Mouse (Mus musculus) heart, embryonic 14.5 days (tissue): ENCODE measurements around the gene Bub3. TPM values are rescaled to one million over a fixed set of nuclear protein-coding genes. Genes with fewer than 3 reads are reported as not detected.

Experiments used
- ATAC-seq: fragments of 200-750 bp; cut with Nextera tagmentation; 2 replicates; pipeline ENCODE4 v1.8.0; 2017; ENCODE audit warnings: low read depth, moderate TSS enrichment; ENCODE audit not compliant: insufficient number of reproducible peaks, insufficient read depth, low FRiP score
- H3K27ac ChIP-seq, 2 experiments: fragments of 200-500 bp in 1 of 2; fragments of 300-500 bp in 1 of 2; sonication (generic) in 1 of 2; replicated peaks in 1 of 2; 2 replicates each; pipeline ENCODE4 v1.5.1; 2012 to 2014; ENCODE audit warnings: low read depth in 2 of 2, low read length in 2 of 2, control low read depth in 1 of 2, mild to moderate bottlenecking in 1 of 2, mixed read lengths in 1 of 2; ENCODE audit not compliant: control insufficient read depth in 1 of 2, insufficient read depth in 1 of 2
- H3K27me3 ChIP-seq: fragments of 300-500 bp; sonication (generic); 2 replicates; pipeline ENCODE4 v1.6.1; 2014; ENCODE audit warnings: mild to moderate bottlenecking, low read length, control low read depth; ENCODE audit not compliant: control insufficient read depth, insufficient read depth
- H3K36me3 ChIP-seq: fragments of 300-500 bp; sonication (generic); 2 replicates; pipeline ENCODE4 v1.6.1; 2014; ENCODE audit warnings: mild to moderate bottlenecking, control low read depth, low read length, mixed read lengths; ENCODE audit not compliant: control insufficient read depth, insufficient read depth
- H3K4me1 ChIP-seq, 2 experiments: fragments of 200-500 bp in 1 of 2; fragments of 300-500 bp in 1 of 2; sonication (generic) in 1 of 2; 2 replicates each; pipeline ENCODE4 v1.6.1; 2012 to 2014; ENCODE audit warnings: low read length in 2 of 2, control low read depth in 1 of 2, mixed read lengths in 1 of 2; ENCODE audit not compliant: control insufficient read depth in 2 of 2, insufficient read depth in 2 of 2
- H3K4me2 ChIP-seq: fragments of 300-500 bp; sonication (generic); 2 replicates; pipeline ENCODE4 v1.6.1; 2014; ENCODE audit warnings: mild to moderate bottlenecking, low read length
- H3K4me3 ChIP-seq, 2 experiments: fragments of 200-500 bp in 1 of 2; fragments of 300-500 bp in 1 of 2; sonication (generic) in 1 of 2; 2 replicates each; pipeline ENCODE4 v1.5.1; 2012 to 2014; ENCODE audit warnings: low read length in 2 of 2, mild to moderate bottlenecking in 2 of 2, control low read depth in 1 of 2, low read depth in 1 of 2, moderate library complexity in 1 of 2; ENCODE audit not compliant: control insufficient read depth in 1 of 2, insufficient read depth in 1 of 2
- H3K9ac ChIP-seq: fragments of 300-500 bp; sonication (generic); 2 replicates; pipeline ENCODE4 v1.6.1; 2014; ENCODE audit warnings: mild to moderate bottlenecking, low read length
- H3K9me3 ChIP-seq: fragments of 300-500 bp; sonication (generic); 2 replicates; pipeline ENCODE4 v1.6.1; 2016; ENCODE audit warnings: low read length, control low read depth; ENCODE audit not compliant: control insufficient read depth
- WGBS: fragments of 180-500 bp; shearing (Covaris S2); extraction: QIAGEN DNeasy Blood & Tissue Kit; methylation state at CpG from one replicate; pipeline ENCODE4 v1.1.7; 2014; 5-methylcytosine and 5-hydroxymethylcytosine counted together
- polyA plus RNA-seq: library from polyadenylated mRNA; unstranded; fragments of >200 nt; fragmentation: Nextera tagmentation; extraction: Ambion mirVana; gene quantifications from 2 replicates; pipeline ENCODE4 v1.2.1, GENCODE M21; 2014

Bub3 gene
- polyA plus RNA-seq, 1 experiment from 2014 or later, result 121 TPM

DNA sequence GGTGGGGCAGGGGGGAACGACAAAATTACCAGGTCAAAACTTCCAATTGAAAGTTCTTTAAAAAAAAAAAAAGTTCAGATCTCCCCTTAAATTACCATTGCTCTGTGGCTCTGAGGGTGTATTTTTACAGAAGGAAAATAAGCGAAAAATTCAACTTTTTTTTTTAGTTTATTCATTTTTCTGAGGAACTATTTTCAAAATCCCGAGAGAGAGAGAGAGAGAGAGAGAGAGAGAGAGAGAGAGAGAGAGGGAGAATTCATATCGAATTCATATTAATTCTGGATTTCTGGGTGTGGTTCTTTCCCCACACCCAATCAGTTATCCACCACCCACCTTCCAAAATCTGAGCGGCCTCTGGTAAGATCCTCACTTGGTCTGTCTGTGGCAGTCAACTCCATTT lies 15.2 kb upstream of the Bub3 start:
- no peak overlapping the region for H3K4me3 ChIP-seq
- WGBS, result 3% methylated on average over 5 of the region's 5 CpGs
- H3K27ac ChIP-seq, result no peak overlapping the region
- H3K36me3 ChIP-seq, result no peaks in the 10 kb centered on the region
- no peak overlapping the region for H3K4me2 ChIP-seq
- H3K9ac ChIP-seq, result no peak overlapping the region
- peaks cover 98% of the 10 kb centered on the region for H3K27me3 ChIP-seq
- no peaks in the 10 kb centered on the region for H3K9me3 ChIP-seq
- no peak for ATAC-seq
- peaks cover 6 to 25% of the 10 kb centered on the region in 2 experiments; a peak in 3 of 4 replicates for H3K4me1 ChIP-seq

- Histone ChIP-seq H3K4me3 (no peak overlapping the region), H3K27me3 (peaks cover 98% of the 10 kb centered on the region), H3K4me1 (peaks cover 6 to 25% of the 10 kb centered on the region in 2 experiments; a peak in 3 of 4 replicates), H3K27ac (no peak overlapping the region), H3K4me2 (no peak overlapping the region), H3K9ac (no peak overlapping the region), H3K36me3 (no peaks in the 10 kb centered on the region), H3K9me3 (no peaks in the 10 kb centered on the region)
- 4% methylated on average over 13 of the region's 13 CpGs for WGBS
- no peak for ATAC-seq
Measured at GRCm38 (mm10) chr7:131545701-131546385, 14.2 kb upstream of the Bub3 start.

DNA sequence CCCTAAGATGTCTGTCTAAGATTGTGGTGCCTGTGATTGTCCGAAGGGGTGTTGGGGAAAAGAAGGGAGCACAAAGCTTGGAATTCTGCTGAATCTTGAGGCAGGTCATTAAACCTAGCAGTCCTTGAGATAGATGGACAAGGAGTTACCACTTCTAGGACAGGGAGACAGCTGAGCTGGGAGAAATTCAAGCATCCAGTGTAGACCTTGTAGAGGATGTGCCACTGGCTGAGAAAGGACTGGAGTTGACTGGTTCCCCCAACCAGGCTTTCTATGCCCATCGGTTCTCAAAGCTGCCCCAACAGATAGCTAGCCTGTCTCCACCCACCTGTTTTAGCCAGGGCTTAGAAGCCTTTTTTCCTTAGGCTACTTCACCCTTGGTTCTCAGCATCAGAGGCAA lies 13.6 kb upstream of the Bub3 start:
- H3K9me3 ChIP-seq, result no peaks in the 10 kb centered on the region
- H3K9ac ChIP-seq, result no peak overlapping the region
- 6% methylated on average over 2 of the region's 2 CpGs for WGBS
- no peaks in the 10 kb centered on the region for H3K36me3 ChIP-seq
- H3K27me3 ChIP-seq, result peaks cover 98% of the 10 kb centered on the region
- H3K4me2 ChIP-seq, result no peak overlapping the region
- no peak for ATAC-seq
- H3K4me3 ChIP-seq, result no peak overlapping the region
- no peak overlapping the region for H3K27ac ChIP-seq
- peaks cover 6 to 25% of the 10 kb centered on the region in 2 experiments; a peak in 3 of 4 replicates for H3K4me1 ChIP-seq

DNA sequence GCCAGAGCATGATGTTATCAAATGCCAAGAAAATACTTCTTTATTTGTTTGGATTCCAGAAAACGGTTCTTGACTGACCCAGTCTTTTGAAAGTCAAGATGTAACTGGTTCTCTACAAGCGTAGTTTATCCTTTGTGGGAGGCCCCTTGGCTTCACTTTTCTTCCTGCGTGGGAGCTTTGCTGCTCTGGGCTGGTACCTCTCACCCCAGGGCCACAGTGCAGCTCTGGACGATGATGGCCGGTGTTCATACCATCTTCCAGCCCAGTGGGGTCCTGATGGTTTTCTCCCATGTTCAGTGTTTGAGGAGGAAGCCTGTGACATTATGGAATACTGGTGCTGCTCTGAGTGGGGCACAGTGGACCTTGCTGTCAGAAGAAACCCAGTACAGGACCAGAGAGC lies 12.5 kb upstream of the Bub3 start:
- no peaks in the 10 kb centered on the region for H3K9me3 ChIP-seq
- H3K27ac ChIP-seq, result no peak overlapping the region
- 4% methylated on average over 5 of the region's 5 CpGs for WGBS
- H3K4me1 ChIP-seq, result peaks cover 3 to 18% of the 10 kb centered on the region in 2 experiments; a peak in 3 of 4 replicates
- H3K4me3 ChIP-seq, result no peak overlapping the region
- peaks cover 98% of the 10 kb centered on the region for H3K27me3 ChIP-seq
- H3K36me3 ChIP-seq, result no peaks in the 10 kb centered on the region
- no peak overlapping the region for H3K4me2 ChIP-seq
- ATAC-seq, result no peak
- no peak overlapping the region for H3K9ac ChIP-seq

DNA sequence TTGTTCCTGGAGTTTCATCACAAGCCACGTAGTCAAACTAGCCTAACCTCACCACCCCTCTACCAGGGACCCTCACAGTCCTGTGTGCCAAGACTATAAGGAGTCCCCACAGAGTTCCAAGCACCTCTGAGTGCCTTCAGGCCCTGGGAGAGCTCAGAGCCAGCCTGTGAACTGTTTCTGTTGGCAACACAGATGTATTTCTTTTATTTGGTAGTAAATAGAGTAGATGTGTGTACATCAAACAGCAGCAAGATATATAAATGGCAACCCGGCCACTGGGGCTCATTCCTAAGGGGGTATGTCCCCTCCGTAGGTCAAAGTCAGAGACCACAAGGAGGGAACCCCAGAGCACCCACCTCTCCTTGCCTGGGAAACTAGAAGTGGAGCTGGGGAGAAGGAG lies 11.5 kb upstream of the Bub3 start, which contains the start of gene Hmx2:
Gene Hmx2, plus strand, starts transcription at position 301 of the 400 bp plus-strand sequence.
- no peak for ATAC-seq
- no peak within 1 kb of the TSS for H3K4me2 ChIP-seq
- peaks cover 98% of the 10 kb centered on the region for H3K27me3 ChIP-seq
- H3K9me3 ChIP-seq, result no peaks in the 10 kb centered on the region
- no peak within 1 kb of the TSS for H3K27ac ChIP-seq
- no peak within 1 kb of the TSS for H3K4me3 ChIP-seq
- peaks cover 0 to 9% of the 10 kb centered on the region in 2 experiments; a peak in 3 of 4 replicates for H3K4me1 ChIP-seq
- no peak within 1 kb of the TSS for H3K9ac ChIP-seq
- no peaks in the 10 kb centered on the region for H3K36me3 ChIP-seq
- 0% methylated on average over 3 of the region's 3 CpGs for WGBS

- H3K36me3 ChIP-seq, result no peaks in the 10 kb centered on the region
- ATAC-seq, result no peak
- WGBS, result 3% methylated on average over 4 of the region's 4 CpGs
Measured at GRCm38 (mm10) chr7:131551471-131551870, 8.6 kb upstream of the Bub3 start.

GRCm38 (mm10) chr7:131551931-131552741 lies 7.9 kb upstream of the Bub3 start:
- ATAC-seq, result no peak
- Histone ChIP-seq H3K27me3 (peaks cover 98% of the 10 kb centered on the region), H3K9ac (no peak overlapping the region), H3K4me2 (no peak overlapping the region), H3K4me1 (peaks cover 4 to 17% of the 10 kb centered on the region in 2 experiments; a peak in 3 of 4 replicates), H3K36me3 (no peaks in the 10 kb centered on the region), H3K9me3 (no peaks in the 10 kb centered on the region), H3K27ac (no peak overlapping the region), H3K4me3 (no peak overlapping the region)
- WGBS, result 1% methylated on average over 42 of the region's 42 CpGs

More at GRCm38 (mm10) chr7:131551471-131551870, 8.6 kb upstream of the Bub3 start:
- Histone ChIP-seq H3K4me1 (peaks cover 4 to 17% of the 10 kb centered on the region in 2 experiments; a peak in 3 of 4 replicates), H3K4me2 (no peak overlapping the region), H3K4me3 (no peak overlapping the region), H3K9ac (no peak overlapping the region), H3K27ac (no peak overlapping the region), H3K27me3 (peaks cover 98% of the 10 kb centered on the region), H3K9me3 (no peaks in the 10 kb centered on the region)
